Mouse (Mus musculus) layer of hippocampus, adult 8-10 months (tissue): Measurements from ENCODE around the gene Ak8. TPM values are rescaled to one million over a fixed set of nuclear protein-coding genes. Genes with fewer than 3 reads are reported as not detected.

Experiments used
- microRNA-seq, 2 experiments: library from miRNA; unstranded; fragments of <30 nt; microRNA quantifications; one replicate each; pipeline ENCODE4 v1.2.0; 2022
- total RNA-seq, 4 experiments: library from RNA; stranded (reverse); gene quantifications; 2 replicates each; pipeline ENCODE4 v1.2.4; 2022

Gene Ak8
- total RNA-seq, 4 experiments from 2014 or later, result 0.82 to 2.4 (median 1.8) TPM

Small RNAs within 50 kb of the gene (microRNA-seq; reads per million reads assigned to microRNA genes)
- gene Mir3088, result 0.25 to 1.9 reads per million in 2 experiments

Other genes with a start within 250 kb of the Ak8 start
- gene 1700007K13Rik, start 233.8 kb upstream of the Ak8 start, total RNA-seq, result 1 to 10 TPM; 3.5 to 7.4 (median 4.8) TPM
- 10 to 100 TPM; 36.4 to 40.2 (median 37.6) TPM for gene Mrps2, start 232.1 kb upstream of the Ak8 start, total RNA-seq
- gene Gbgt1, start 203.3 kb upstream of the Ak8 start, total RNA-seq, result 1 to 10 TPM; 2.1 to 6.6 (median 3.4) TPM
- gene Gm10134, start 194.1 kb upstream of the Ak8 start, total RNA-seq, result 1 to 10 TPM in 3 of 4 experiments, not detected in 1; 1.5 to 4.1 (median 1.7) TPM
- 100 to 1,000 TPM; 105 to 142 (median 118) TPM for gene Ralgds, start 187.0 kb upstream of the Ak8 start, total RNA-seq
- gene Cel, start 136.8 kb upstream of the Ak8 start, total RNA-seq, result not detected
- 10 to 100 TPM; 18.6 to 21.2 (median 19.5) TPM for gene Gtf3c5, start 116.4 kb upstream of the Ak8 start, total RNA-seq
- not detected for gene Gfi1b, start 78.2 kb upstream of the Ak8 start, total RNA-seq
- 10 to 100 TPM; 42.0 to 55.4 (median 49.8) TPM for gene Tsc1, start 58.9 kb upstream of the Ak8 start, total RNA-seq
- 1 to 10 TPM in 2 of 4 experiments, not detected in 2; 1.0 to 1.6 TPM for gene Spaca9, start 437 bp upstream of the Ak8 start, total RNA-seq
- gene Gtf3c4, start 140.2 kb downstream of the Ak8 start, total RNA-seq, result 10 to 100 TPM; 31.6 to 35.1 (median 32.8) TPM
- 10 to 100 TPM in 2 of 4 experiments, 1 to 10 TPM in 2; 6.0 to 13.3 (median 11.1) TPM for gene Ddx31, start 140.2 kb downstream of the Ak8 start, total RNA-seq
- not detected for gene Barhl1, start 216.5 kb downstream of the Ak8 start, total RNA-seq